Mouse (Mus musculus) ES-Bruce4 (cell line): ENCODE measurements around the gene Gsc2.

Source experiments
- CTCF ChIP-seq: IDR thresholded peaks from one replicate; pipeline ENCODE4 v1.8.1; 2011; ENCODE audit warnings: low read depth, low read length
- POLR2A ChIP-seq: IDR thresholded peaks from one replicate; pipeline ENCODE4 v1.8.1; 2011; ENCODE audit warnings: low read length; ENCODE audit not compliant: insufficient read depth

DNA sequence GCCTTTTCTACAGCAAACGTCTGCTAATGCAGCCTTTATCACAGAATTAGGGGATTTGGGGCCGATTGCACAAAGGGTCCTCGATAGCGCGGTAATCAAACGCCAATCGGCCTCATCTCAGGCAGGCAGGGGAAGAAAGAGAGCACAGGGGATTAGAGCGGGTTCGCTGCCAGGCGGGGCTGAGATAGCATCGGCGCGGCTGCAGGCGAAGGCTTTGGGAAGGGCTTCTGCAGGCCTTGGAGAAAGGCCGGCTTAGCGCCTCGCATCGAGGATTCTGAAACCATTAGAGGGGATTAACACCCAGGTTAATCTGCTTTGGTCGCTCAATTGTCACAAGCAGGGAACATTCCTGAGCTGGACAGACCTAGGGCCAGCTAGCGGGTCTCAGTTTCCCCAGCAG is 5.7 kb upstream of the Gsc2 start:
- TF ChIP-seq CTCF (no peak), POLR2A (no peak)
